In genomic region chr12:87305767-87306583, GRCm38 (mm10) we compare ENCODE assay signal across 18 mouse cellular contexts. TPM values are rescaled to one million over a fixed set of nuclear protein-coding genes. Genes with fewer than 3 reads are reported as not detected.
A peak's percentile ranks its signal among the peaks of the same experiment; 100 is the strongest.
DNase-seq lines count a peak whose midpoint lies in the region; ATAC-seq lines count a peak whose summit lies in the region.
"Had no signal": no experiment of that assay in that cellular context is flagged by ENCODE, and none has a peak within 500 bp of the region (broad histone marks: within the 10 kb centered on the region; RNA-seq: fewer than 3 reads in every experiment).

No protein-coding gene starts in this region.

- no peak for ATAC-seq in heart, embryonic 15.5 days (replicated peaks; ENCODE audit: insufficient number of reproducible peaks, insufficient read depth, low FRiP score, low read depth)
- peak; percentile 83 for ATAC-seq in forebrain, embryonic 16.5 days
- ATAC-seq: intestine, embryonic 15.5 days had no signal

- H3K9ac ChIP-seq in heart, embryonic 15.5 days, result no peak overlapping the region
- H3K9ac ChIP-seq in forebrain, embryonic 16.5 days (replicated peaks; ENCODE audit: low read depth, low read length), result no peak overlapping the region
- H3K9ac ChIP-seq: embryonic facial prominence, embryonic 12.5 days; intestine, embryonic 15.5 days; liver, embryonic 13.5 days had no signal

- no peak for DNase-seq in heart, adult 18-20 months
- DNase-seq in retina, adult 2 months (ENCODE audit: low read depth, low spot score), result peak; percentile 26
- no peak for DNase-seq in retina, embryonic 14.5 days (ENCODE audit: low spot score)
- no peak for DNase-seq in spleen, postnatal 36 days (ENCODE audit: low spot score in 2 of 2)
- no peak for DNase-seq in ovary, adult 18-20 months (ENCODE audit: low spot score)
- no peak for DNase-seq in kidney, adult 18-20 months
- DNase-seq: kidney, postnatal 36 days; liver, embryonic 13.5 days; spleen, adult 18-20 months; thymus, adult 18-20 months had no signal

- H3K27ac ChIP-seq in heart, embryonic 15.5 days, result no peak overlapping the region
- 0 out of 2 replicates have a peak overlapping the region, but pooled peaks have one; percentile 15 for H3K27ac ChIP-seq in forebrain, embryonic 16.5 days (ENCODE audit: low read length)
- H3K27ac ChIP-seq: embryonic facial prominence, embryonic 12.5 days; heart, embryonic 10.5 days; intestine, embryonic 15.5 days; liver, embryonic 13.5 days; macrophage had no signal

- H3K36me3 ChIP-seq in heart, embryonic 15.5 days, result peaks cover 14% of the 10 kb centered on the region
- H3K36me3 ChIP-seq in forebrain, embryonic 16.5 days (ENCODE audit: control insufficient read depth, insufficient read depth), result peaks cover 10% of the 10 kb centered on the region; the same call in 1 of the 2 replicates

- H3K27me3 ChIP-seq in heart, embryonic 15.5 days, result no peaks in the 10 kb centered on the region
- H3K27me3 ChIP-seq in forebrain, embryonic 16.5 days (replicated peaks; ENCODE audit: control insufficient read depth, insufficient read depth, low read length), result no peaks in the 10 kb centered on the region
- H3K27me3 ChIP-seq: embryonic facial prominence, embryonic 12.5 days; intestine, embryonic 15.5 days had no signal

- WGBS in heart, embryonic 15.5 days, result 32% methylated on average over 13 of the region's 13 CpGs
- 17% methylated on average over 13 of the region's 13 CpGs for WGBS in forebrain, embryonic 16.5 days

- no peak overlapping the region for H3K4me3 ChIP-seq in heart, embryonic 15.5 days
- no peak overlapping the region for H3K4me3 ChIP-seq in forebrain, embryonic 16.5 days (replicated peaks; ENCODE audit: low read length)
- H3K4me3 ChIP-seq: embryonic facial prominence, embryonic 12.5 days; heart, embryonic 10.5 days; intestine, embryonic 15.5 days; liver, embryonic 13.5 days; myocyte had no signal

- peaks cover 12% of the 10 kb centered on the region for H3K4me1 ChIP-seq in heart, embryonic 15.5 days (replicated peaks)
- peaks cover 9% of the 10 kb centered on the region for H3K4me1 ChIP-seq in forebrain, embryonic 16.5 days (replicated peaks; ENCODE audit: control insufficient read depth, insufficient read depth, low read length)
- H3K4me1 ChIP-seq: embryonic facial prominence, embryonic 12.5 days; intestine, embryonic 15.5 days; liver, embryonic 13.5 days had no signal

- peak overlapping the region; percentile 13; the same call in 1 of the 2 replicates for H3K4me2 ChIP-seq in heart, embryonic 15.5 days
- H3K4me2 ChIP-seq in forebrain, embryonic 16.5 days (ENCODE audit: low read length), result peak overlapping the region; percentile 25
- H3K4me2 ChIP-seq: embryonic facial prominence, embryonic 12.5 days; intestine, embryonic 15.5 days; liver, embryonic 13.5 days had no signal

- H3K9me3 ChIP-seq in heart, embryonic 15.5 days (replicated peaks), result no peaks in the 10 kb centered on the region
- no peaks in the 10 kb centered on the region for H3K9me3 ChIP-seq in forebrain, embryonic 16.5 days (ENCODE audit: control insufficient read depth, low read length)
- H3K9me3 ChIP-seq: embryonic facial prominence, embryonic 12.5 days; heart, embryonic 10.5 days; intestine, embryonic 15.5 days; liver, embryonic 13.5 days had no signal

RNA-seq across cellular contexts. Expression of gene Ism2, which starts 6.5 kb away (rescaled TPM):
- 0.44 and 0.58 TPM in 2 replicates for polyA plus RNA-seq in heart, embryonic 15.5 days (2015; fragmentation: Nextera tagmentation; extraction: Ambion mirVana)
- total RNA-seq in heart, adult 18-20 months (2021), result not detected
- 0.62 and 1.1 TPM in 2 replicates for polyA plus RNA-seq in forebrain, embryonic 16.5 days (2015; fragmentation: Nextera tagmentation; extraction: Ambion mirVana)
- total RNA-seq: MEL had no signal
- polyA plus RNA-seq: macrophage had no signal

RNA-seq across cellular contexts. Expression of gene Ahsa1, which starts 39.7 kb away (rescaled TPM):
- 175 and 176 TPM in 2 replicates for polyA plus RNA-seq in heart, embryonic 15.5 days (2015; fragmentation: Nextera tagmentation; extraction: Ambion mirVana)
- total RNA-seq in heart, adult 18-20 months (2021), result 100 to 1,000 TPM; 155 to 174 TPM
- 222 TPM in 2 replicates for polyA plus RNA-seq in forebrain, embryonic 16.5 days (2015; fragmentation: Nextera tagmentation; extraction: Ambion mirVana)

RNA-seq across cellular contexts. Expression of gene Vipas39, which starts 39.9 kb away (rescaled TPM):
- polyA plus RNA-seq in heart, embryonic 15.5 days (2015; fragmentation: Nextera tagmentation; extraction: Ambion mirVana), result 29.8 and 37.7 TPM in 2 replicates
- total RNA-seq in heart, adult 18-20 months (2021), result 10 to 100 TPM; 22.0 to 24.6 TPM
- polyA plus RNA-seq in forebrain, embryonic 16.5 days (2015; fragmentation: Nextera tagmentation; extraction: Ambion mirVana), result 79.1 and 80.9 TPM in 2 replicates
